ENCODE assay signal across 14 mouse cellular contexts in the genomic region with DNA sequence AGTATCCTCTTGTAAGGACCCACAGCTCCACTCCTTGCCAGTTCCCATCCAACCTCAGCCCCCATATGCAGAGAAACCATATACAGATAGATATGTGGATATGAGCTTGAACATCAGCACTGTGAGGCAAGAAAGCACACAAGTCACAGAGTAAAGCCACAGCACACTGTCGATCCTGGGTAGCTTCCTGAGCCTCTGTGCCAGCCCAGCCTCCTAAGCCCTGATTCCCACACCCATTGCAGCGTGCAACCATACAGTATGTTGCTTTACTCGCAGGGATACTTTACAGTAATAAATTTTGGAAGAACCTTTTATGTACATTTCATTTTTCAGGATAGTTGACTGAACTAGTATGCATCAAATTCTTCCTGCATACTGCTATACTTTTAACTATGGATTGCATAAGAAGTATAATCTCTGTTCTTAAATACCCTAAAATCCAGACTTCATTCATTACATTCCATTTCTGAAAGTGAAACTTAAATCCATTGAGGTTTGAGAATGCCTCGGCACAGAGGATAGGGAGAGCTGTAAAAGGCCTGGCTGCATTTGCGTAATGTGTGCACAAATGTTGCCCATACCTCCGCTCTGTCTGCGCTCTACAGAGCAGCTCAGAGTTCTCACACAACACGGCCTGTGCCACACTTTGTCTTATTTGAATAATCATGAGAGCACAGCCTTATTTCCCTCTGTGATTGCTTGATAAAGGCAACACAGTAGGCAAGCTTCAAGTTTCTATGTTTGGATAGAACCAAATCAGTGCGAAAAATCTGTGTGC. TPM values are rescaled to one million over a fixed set of nuclear protein-coding genes. Genes with fewer than 3 reads are reported as not detected.
DNase-seq lines count a peak whose midpoint lies in the region; ATAC-seq and TF ChIP-seq lines count a peak whose summit lies in the region.
"Had no signal": no experiment of that assay in that cellular context is flagged by ENCODE, and none has a peak within 500 bp of the region (broad histone marks: within the 10 kb centered on the region; RNA-seq: fewer than 3 reads in every experiment).

No protein-coding gene starts in this region.

- TF ChIP-seq CTCF in kidney, postnatal 0 days (IDR thresholded peaks at IDR 0.05; ENCODE audit: low read depth) = no peak
- TF ChIP-seq CTCF in forebrain, postnatal 0 days (IDR thresholded peaks at IDR 0.05; ENCODE audit: low read depth) = no peak
- TF ChIP-seq CTCF in heart, adult 2 months (IDR thresholded peaks at IDR 0.05) = no peak

- TF ChIP-seq POLR2A in heart, adult 2 months (IDR thresholded peaks at IDR 0.05; ENCODE audit: insufficient read depth, low read depth, low read length) = no peak

- TF ChIP-seq EP300 in heart, adult 2 months (IDR thresholded peaks at IDR 0.05; ENCODE audit: insufficient read depth, low read depth, low read length) = no peak

- no peaks in the 10 kb centered on the region for H3K36me3 ChIP-seq in kidney, postnatal 0 days (ENCODE audit: insufficient read depth, low read length)
- H3K36me3 ChIP-seq in neural tube, embryonic 15.5 days = no peaks in the 10 kb centered on the region
- H3K36me3 ChIP-seq in forebrain, postnatal 0 days (ENCODE audit: insufficient read depth) = no peaks in the 10 kb centered on the region
- H3K36me3 ChIP-seq in heart, adult 2 months (ENCODE audit: control insufficient read depth, insufficient read depth, low read length) = no peaks in the 10 kb centered on the region
- H3K36me3 ChIP-seq: embryonic facial prominence, embryonic 12.5 days; heart, embryonic 13.5 days had no signal

- H3K27ac ChIP-seq in kidney, postnatal 0 days = no peak overlapping the region
- H3K27ac ChIP-seq in neural tube, embryonic 15.5 days (replicated peaks) = no peak overlapping the region
- H3K27ac ChIP-seq in forebrain, postnatal 0 days (ENCODE audit: low read depth, low read length) = no peak overlapping the region
- H3K27ac ChIP-seq in heart, adult 2 months = no peak overlapping the region
- H3K27ac ChIP-seq: embryonic facial prominence, embryonic 12.5 days; heart, embryonic 13.5 days; liver, embryonic 14.5 days had no signal

- no peak overlapping the region for H3K9ac ChIP-seq in kidney, postnatal 0 days (ENCODE audit: low read depth, low read length)
- H3K9ac ChIP-seq in neural tube, embryonic 15.5 days (replicated peaks) = no peak overlapping the region
- H3K9ac ChIP-seq in forebrain, postnatal 0 days = no peak overlapping the region
- H3K9ac ChIP-seq in heart, adult 2 months (ENCODE audit: low read depth, low read length) = no peak overlapping the region
- H3K9ac ChIP-seq: embryonic facial prominence, embryonic 12.5 days; heart, embryonic 13.5 days; liver, embryonic 14.5 days had no signal

- 66% methylated on average over 9 of the region's 9 CpGs for WGBS in kidney, postnatal 0 days
- WGBS in neural tube, embryonic 15.5 days = 77% methylated on average over 9 of the region's 9 CpGs
- 61% methylated on average over 9 of the region's 9 CpGs for WGBS in forebrain, postnatal 0 days
- WGBS in heart, adult 2 months = 71% methylated on average over 9 of the region's 9 CpGs

- DNase-seq in kidney, postnatal 0 days (ENCODE audit: low spot score) = no peak
- DNase-seq in kidney, postnatal 14 days = no peak
- peak; percentile 11 for DNase-seq in neural tube, embryonic 10.5 days (ENCODE audit: extremely low spot score, low spot score)
- no peak for DNase-seq in forebrain, postnatal 0 days
- no peak for DNase-seq in MN1 (ENCODE audit: low spot score)
- DNase-seq in heart, adult 2 months = no peak
- DNase-seq: cerebellum, adult 11 months; heart, postnatal 4 days; midbrain, embryonic 14.5 days; right cerebral cortex, postnatal 25 days had no signal

- H3K4me1 ChIP-seq in kidney, postnatal 0 days (replicated peaks; ENCODE audit: insufficient read depth, low read length) = peaks cover 6% of the 10 kb centered on the region; the same call in 1 of the 2 replicates
- H3K4me1 ChIP-seq in neural tube, embryonic 15.5 days = no peaks in the 10 kb centered on the region
- H3K4me1 ChIP-seq in forebrain, postnatal 0 days (ENCODE audit: insufficient read depth) = no peaks in the 10 kb centered on the region
- H3K4me1 ChIP-seq in heart, adult 2 months (ENCODE audit: control insufficient read depth, insufficient read depth, low read length) = no peaks in the 10 kb centered on the region; the same call in 1 of the 2 replicates

- no peaks in the 10 kb centered on the region for H3K79me2 ChIP-seq in heart, adult 2 months (replicated peaks; ENCODE audit: control insufficient read depth, insufficient read depth, low read length)

- H3K4me2 ChIP-seq in kidney, postnatal 0 days (ENCODE audit: low read length) = 0 out of 2 replicates have a peak overlapping the region, but pooled peaks have one; percentile 13
- H3K4me2 ChIP-seq in neural tube, embryonic 15.5 days = no peak overlapping the region
- H3K4me2 ChIP-seq in forebrain, postnatal 0 days (ENCODE audit: low read depth) = no peak overlapping the region
- H3K4me2 ChIP-seq: embryonic facial prominence, embryonic 12.5 days; heart, embryonic 13.5 days had no signal

- intact Hi-C loops in heart, adult 2 months (cut with DNase I) = no loop called here

- no peaks in the 10 kb centered on the region for H3K27me3 ChIP-seq in kidney, postnatal 0 days (ENCODE audit: insufficient read depth, low read length)
- H3K27me3 ChIP-seq in neural tube, embryonic 15.5 days (replicated peaks) = no peaks in the 10 kb centered on the region
- H3K27me3 ChIP-seq in forebrain, postnatal 0 days (ENCODE audit: insufficient read depth, low read length) = no peaks in the 10 kb centered on the region
- H3K27me3 ChIP-seq in heart, adult 2 months (ENCODE audit: control insufficient read depth, insufficient read depth, low read length) = no peaks in the 10 kb centered on the region
- H3K27me3 ChIP-seq: embryonic facial prominence, embryonic 12.5 days had no signal

- ATAC-seq in kidney, postnatal 0 days (replicated peaks; ENCODE audit: low FRiP score, low read depth) = no peak
- no peak for ATAC-seq in neural tube, embryonic 15.5 days (ENCODE audit: low FRiP score)
- 0 out of 2 replicates have a peak, but pooled peaks have one; percentile 14 for ATAC-seq in forebrain, postnatal 0 days

- H3K4me3 ChIP-seq in kidney, postnatal 0 days (replicated peaks; ENCODE audit: low read depth, low read length) = no peak overlapping the region
- no peak overlapping the region for H3K4me3 ChIP-seq in neural tube, embryonic 15.5 days (replicated peaks)
- H3K4me3 ChIP-seq in forebrain, postnatal 0 days (ENCODE audit: low read depth, low read length) = no peak overlapping the region
- H3K4me3 ChIP-seq in heart, adult 2 months = no peak overlapping the region
- H3K4me3 ChIP-seq: embryonic facial prominence, embryonic 12.5 days; heart, embryonic 13.5 days had no signal

- no peaks in the 10 kb centered on the region for H3K9me3 ChIP-seq in kidney, postnatal 0 days (replicated peaks; ENCODE audit: low read length)
- H3K9me3 ChIP-seq in neural tube, embryonic 15.5 days (replicated peaks) = no peaks in the 10 kb centered on the region
- H3K9me3 ChIP-seq in forebrain, postnatal 0 days (ENCODE audit: low read length) = no peaks in the 10 kb centered on the region
- H3K9me3 ChIP-seq: embryonic facial prominence, embryonic 12.5 days; heart, embryonic 13.5 days had no signal

RNA-seq across cellular contexts. Expression of gene Egfr, which starts 14.2 kb away (rescaled TPM):
- 4.1 and 4.6 TPM in 2 replicates for polyA plus RNA-seq in kidney, postnatal 0 days (2015; fragmentation: Nextera tagmentation; extraction: Ambion mirVana)
- polyA plus RNA-seq in neural tube, embryonic 15.5 days (2015; fragmentation: Nextera tagmentation; extraction: Ambion mirVana) = 3.2 and 5.6 TPM in 2 replicates
- total RNA-seq in forebrain, postnatal 0 days (2014; rRNA removed) = 15.3 and 19.4 TPM in 2 replicates
- 5.4 and 6.6 TPM in 2 replicates for polyA plus RNA-seq in forebrain, postnatal 0 days (2015; fragmentation: Nextera tagmentation; extraction: Ambion mirVana)
- total RNA-seq in heart, adult 2 months (2021) = 10 to 100 TPM in 1 of 2 experiments, 1 to 10 TPM in 1; 4.9 to 10.5 TPM
- polyA plus RNA-seq in heart, adult 2 months (2012; rRNA removed) = 4.4 and 7.0 TPM in 2 replicates
